Mouse (Mus musculus): ENCODE results near the gene Tmem211.
A peak's percentile ranks its signal among the peaks of the same experiment; 100 is the strongest.

GRCm38 (mm10) chr5:113223888-113224287 is 2.8 kb upstream of the Tmem211 start:
- TF ChIP-seq CHD2 (IDR thresholded peaks at IDR 0.05; ENCODE audit: low read depth, low read length): no peak
- peak; percentile 86 for TF ChIP-seq HCFC1 (IDR thresholded peaks at IDR 0.05; ENCODE audit: borderline replicate concordance, insufficient read depth, low read length)
- no peak for TF ChIP-seq ZC3H11A (IDR thresholded peaks at IDR 0.05; ENCODE audit: borderline replicate concordance, low read depth, low read length)
- TF ChIP-seq MAFK (IDR thresholded peaks at IDR 0.05; ENCODE audit: insufficient read depth, low read depth, low read length): no peak

Data from ES-E14 (cell line).